Mouse (Mus musculus) megakaryocyte, embryonic 14.5 days (primary cell): Measurements from ENCODE around the gene Ip6k1. TPM values are rescaled to one million over a fixed set of nuclear protein-coding genes. Genes with fewer than 3 reads are reported as not detected.
A peak's percentile ranks its signal among the peaks of the same experiment; 100 is the strongest.

Experiments
- H3K27me3 ChIP-seq: replicated peaks from 2 replicates; pipeline ENCODE3; 2012; ENCODE audit warnings: inconsistent platforms
- H3K36me3 ChIP-seq: replicated peaks from 2 replicates; pipeline ENCODE3; 2012; ENCODE audit warnings: low read length, inconsistent platforms, mixed read lengths
- H3K4me1 ChIP-seq: 2 replicates; pipeline ENCODE4 v1.6.1; 2012; ENCODE audit warnings: inconsistent platforms
- H3K4me3 ChIP-seq: replicated peaks from 2 replicates; pipeline ENCODE3; 2012; ENCODE audit warnings: moderate library complexity, mild to moderate bottlenecking, inconsistent platforms
- H3K9me3 ChIP-seq: 2 replicates; pipeline ENCODE4 v1.6.1; 2012; ENCODE audit warnings: inconsistent platforms
- FLI1 ChIP-seq: IDR thresholded peaks from 2 replicates; pipeline ENCODE4 v1.6.1; 2012; ENCODE audit warnings: low read length, inconsistent platforms, mixed read lengths
- GATA1 ChIP-seq: IDR thresholded peaks from 3 replicates; pipeline ENCODE4 v1.6.1; 2012; ENCODE audit warnings: mixed read lengths, low read length, inconsistent platforms, borderline replicate concordance
- polyA plus RNA-seq: library from polyadenylated mRNA; stranded (reverse); fragments of >175 nt; gene quantifications from 2 replicates; pipeline ENCODE4 v1.2.3, GENCODE M21; 2012; ENCODE audit warnings: low replicate concordance; ENCODE audit not compliant: insufficient read depth

Ip6k1 gene
- polyA plus RNA-seq, 1 experiment: 26.3 TPM

DNA sequence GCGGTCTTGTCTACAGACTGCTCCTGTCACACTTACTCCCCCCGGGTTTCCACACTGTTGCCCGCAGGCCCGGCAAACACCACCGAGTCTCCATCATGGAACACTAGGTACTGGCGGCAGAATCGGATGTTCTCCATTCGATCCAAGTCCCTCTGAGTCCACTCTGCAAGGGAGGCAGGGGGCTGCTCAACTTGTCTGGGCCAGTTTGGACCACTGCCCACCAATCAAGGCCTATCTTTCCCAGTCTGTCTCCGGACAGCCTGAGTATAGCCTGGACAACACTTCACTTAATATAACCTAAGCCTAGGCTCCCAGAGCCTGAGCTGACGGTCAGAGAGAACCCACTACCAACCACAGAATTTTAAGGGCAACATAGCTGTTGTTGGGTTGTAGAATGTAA lies 91.3 kb downstream of the Ip6k1 start:
- Histone ChIP-seq H3K36me3 (peaks cover 49% of the 10 kb centered on the region), H3K4me3 (peak overlapping the region; percentile 98), H3K27me3 (peaks cover 2% of the 10 kb centered on the region), H3K9me3 (no peaks in the 10 kb centered on the region), H3K4me1 (peaks cover 30% of the 10 kb centered on the region)
- no peak for TF ChIP-seq GATA1
- TF ChIP-seq FLI1: no peak

- TF ChIP-seq FLI1 (peak; percentile 40; the same call in 1 of the 2 replicates), GATA1 (no peak)
- Histone ChIP-seq H3K27me3 (peaks cover 2% of the 10 kb centered on the region), H3K36me3 (peaks cover 41% of the 10 kb centered on the region), H3K4me3 (peak within 1 kb of the TSS; percentile 98), H3K9me3 (no peaks in the 10 kb centered on the region), H3K4me1 (peaks cover 30% of the 10 kb centered on the region)
Measured at GRCm38 (mm10) chr9:108094184-108094941, 92.1 kb downstream of the Ip6k1 start, which contains the start of gene Apeh. TSS of gene Apeh (minus strand) at chr9:108094606.

GRCm38 (mm10) chr9:108094998-108095411 lies 92.7 kb downstream of the Ip6k1 start:
- peaks cover 30% of the 10 kb centered on the region for H3K4me1 ChIP-seq
- no peaks in the 10 kb centered on the region for H3K9me3 ChIP-seq
- TF ChIP-seq FLI1: no peak
- no peak for TF ChIP-seq GATA1
- H3K27me3 ChIP-seq: peaks cover 4% of the 10 kb centered on the region
- H3K36me3 ChIP-seq: peaks cover 35% of the 10 kb centered on the region
- peak overlapping the region; percentile 98 for H3K4me3 ChIP-seq

- H3K36me3 ChIP-seq: peaks cover 30% of the 10 kb centered on the region
- H3K4me1 ChIP-seq: peaks cover 30% of the 10 kb centered on the region
- peaks cover 4% of the 10 kb centered on the region for H3K27me3 ChIP-seq
- TF ChIP-seq GATA1 (no peak), FLI1 (no peak)
- H3K9me3 ChIP-seq: no peaks in the 10 kb centered on the region
- peak overlapping the region; percentile 98 for H3K4me3 ChIP-seq
Measured at GRCm38 (mm10) chr9:108095518-108095917, 93.2 kb downstream of the Ip6k1 start.

- H3K36me3 ChIP-seq: peaks cover 23% of the 10 kb centered on the region
- no peaks in the 10 kb centered on the region for H3K9me3 ChIP-seq
- peak overlapping the region; percentile 38 for H3K4me3 ChIP-seq
- peaks cover 7% of the 10 kb centered on the region for H3K27me3 ChIP-seq
- TF ChIP-seq FLI1: no peak
- no peak for TF ChIP-seq GATA1
- H3K4me1 ChIP-seq: peaks cover 32% of the 10 kb centered on the region
Measured at GRCm38 (mm10) chr9:108095949-108096712, 93.8 kb downstream of the Ip6k1 start.

Other genes starting within 250 kb of the Ip6k1 start
- gene Rbm5, start 231.5 kb upstream of the Ip6k1 start, polyA plus RNA-seq: 3.9 and 7.6 TPM in 2 replicates
- 12.7 and 14.7 TPM in 2 replicates for gene Rbm6, start 129.3 kb upstream of the Ip6k1 start, polyA plus RNA-seq
- 19.6 and 23.6 TPM in 2 replicates for gene Mon1a, start 114.3 kb upstream of the Ip6k1 start, polyA plus RNA-seq
- 0.23 TPM in 1 of 2 replicates, not detected in the other for gene Mst1r, start 95.6 kb upstream of the Ip6k1 start, polyA plus RNA-seq
- not detected in 2 replicates for gene Actl11, start 74.0 kb upstream of the Ip6k1 start, polyA plus RNA-seq
- not detected in 2 replicates for gene Camkv, start 66.8 kb upstream of the Ip6k1 start, polyA plus RNA-seq
- gene Traip, start 52.4 kb upstream of the Ip6k1 start, polyA plus RNA-seq: 1.0 and 1.2 TPM in 2 replicates
- gene Uba7, start 27.0 kb upstream of the Ip6k1 start, polyA plus RNA-seq: 78.9 and 91.5 TPM in 2 replicates
- 2.7 TPM in 1 of 2 replicates, not detected in the other for gene Gm20661, start 19.4 kb upstream of the Ip6k1 start, polyA plus RNA-seq
- gene Inka1, start 16.6 kb upstream of the Ip6k1 start, polyA plus RNA-seq: 270 and 880 TPM in 2 replicates
- 9.9 and 23.4 TPM in 2 replicates for gene Cdhr4, start 10.0 kb upstream of the Ip6k1 start, polyA plus RNA-seq
- gene Gm20662, start 6.2 kb upstream of the Ip6k1 start, polyA plus RNA-seq: 3.2 and 5.8 TPM in 2 replicates
- gene Gmppb, start 46.7 kb downstream of the Ip6k1 start, polyA plus RNA-seq: 2.6 and 30.7 TPM in 2 replicates
- gene Amigo3, start 50.7 kb downstream of the Ip6k1 start, polyA plus RNA-seq: 0.65 and 1.0 TPM in 2 replicates
- gene Mst1, start 77.9 kb downstream of the Ip6k1 start, polyA plus RNA-seq: 0.17 TPM in 1 of 2 replicates, not detected in the other
- 51.9 and 73.7 TPM in 2 replicates for gene Rnf123, start 80.8 kb downstream of the Ip6k1 start, polyA plus RNA-seq
- gene Apeh, start 92.1 kb downstream of the Ip6k1 start, polyA plus RNA-seq: 13.0 and 26.5 TPM in 2 replicates
- 0.26 and 0.83 TPM in 2 replicates for gene Bsn, start 187.9 kb downstream of the Ip6k1 start, polyA plus RNA-seq